Mouse (Mus musculus) myocyte (in vitro differentiated cells): Measurements from ENCODE around the gene Zfp956. TPM values are rescaled to one million over a fixed set of nuclear protein-coding genes. Genes with fewer than 3 reads are reported as not detected.

Experiments
- H3K27me3 ChIP-seq: one replicate; pipeline ENCODE4 v1.6.1; 2011; ENCODE audit not compliant: control insufficient read depth, insufficient read depth, insufficient read length
- H3K36me3 ChIP-seq: one replicate; pipeline ENCODE4 v1.6.1; 2011; ENCODE audit not compliant: control insufficient read depth, insufficient read depth
- H3K4me2 ChIP-seq: one replicate; pipeline ENCODE4 v1.6.1; 2011; ENCODE audit warnings: low read depth, control low read depth
- H3K4me3 ChIP-seq: one replicate; pipeline ENCODE4 v1.5.1; 2011; ENCODE audit warnings: mild to moderate bottlenecking, control low read depth, moderate library complexity
- H3K79me2 ChIP-seq: one replicate; pipeline ENCODE4 v1.6.1; 2011; ENCODE audit not compliant: control insufficient read depth, insufficient read depth
- H3ac ChIP-seq: one replicate; pipeline ENCODE4 v1.6.1; 2011; ENCODE audit not compliant: control insufficient read depth, insufficient read length
- CEBPB ChIP-seq: IDR thresholded peaks from 2 replicates; pipeline ENCODE4 v1.6.1; 2011; ENCODE audit warnings: mild to moderate bottlenecking, moderate library complexity; ENCODE audit not compliant: poor library complexity, insufficient read depth, severe bottlenecking
- E2F4 ChIP-seq: IDR thresholded peaks from one replicate; pipeline ENCODE4 v1.6.1; 2011; ENCODE audit warnings: mild to moderate bottlenecking, control low read depth, moderate library complexity; ENCODE audit not compliant: insufficient read depth
- MAX ChIP-seq: IDR thresholded peaks from one replicate; pipeline ENCODE4 v1.6.1; 2011; ENCODE audit warnings: low read depth, mild to moderate bottlenecking, control low read depth
- MYOD1 ChIP-seq, 3 experiments: IDR thresholded peaks; one replicate each; pipeline ENCODE4 v1.6.1; 2011; ENCODE audit warnings: control low read depth in 2 of 3, low read depth in 2 of 3, mild to moderate bottlenecking in 2 of 3, moderate library complexity in 1 of 3; ENCODE audit not compliant: insufficient read length in 2 of 3, control insufficient read depth in 1 of 3
- MYOG ChIP-seq, 3 experiments: IDR thresholded peaks; one replicate each; pipeline ENCODE4 v1.6.1; 2011; ENCODE audit warnings: control low read depth in 2 of 3, low read depth in 2 of 3, mild to moderate bottlenecking in 2 of 3; ENCODE audit not compliant: insufficient read length in 2 of 3, control insufficient read depth in 1 of 3, insufficient read depth in 1 of 3
- POLR2A ChIP-seq: IDR thresholded peaks from one replicate; pipeline ENCODE4 v1.6.1; 2011; ENCODE audit warnings: low read depth, mild to moderate bottlenecking, control low read depth, moderate library complexity; ENCODE audit not compliant: insufficient read length
- POLR2AphosphoS2 ChIP-seq: IDR thresholded peaks from one replicate; pipeline ENCODE4 v1.6.1; 2011; ENCODE audit warnings: low read depth, control low read depth; ENCODE audit not compliant: insufficient read length
- REST ChIP-seq: IDR thresholded peaks from one replicate; pipeline ENCODE4 v1.6.1; 2011; ENCODE audit warnings: mild to moderate bottlenecking, control low read depth, moderate library complexity; ENCODE audit not compliant: insufficient read depth, insufficient read length
- SRF ChIP-seq: IDR thresholded peaks from one replicate; pipeline ENCODE4 v1.6.1; 2011; ENCODE audit warnings: low read depth; ENCODE audit not compliant: control insufficient read depth, insufficient read length
- TCF12 ChIP-seq: IDR thresholded peaks from one replicate; pipeline ENCODE4 v1.6.1; 2011; ENCODE audit warnings: mild to moderate bottlenecking, control low read depth; ENCODE audit not compliant: poor library complexity, insufficient read depth, severe bottlenecking
- TCF3 ChIP-seq: IDR thresholded peaks from one replicate; pipeline ENCODE4 v1.6.1; 2011; ENCODE audit warnings: low read depth, control low read depth; ENCODE audit not compliant: insufficient read length
- USF1 ChIP-seq: IDR thresholded peaks from one replicate; pipeline ENCODE4 v1.6.1; 2011; ENCODE audit warnings: low read depth, mild to moderate bottlenecking, control low read depth, moderate library complexity
- polyA plus RNA-seq: library from polyadenylated mRNA; unstranded; fragments of >200 nt; fragmentation: generic; extraction: Trizol; gene quantifications from one replicate; pipeline ENCODE4 v1.2.1, GENCODE M21; 2012; ENCODE audit warnings: missing spikeins

Zfp956 gene
- polyA plus RNA-seq, 1 experiment: 1.5 TPM

- Histone ChIP-seq H3K4me2 (peak overlapping the region; percentile 72), H3K4me3 (peak overlapping the region; percentile 61)
- TF ChIP-seq POLR2A (no peak), MYOD1 (IDR thresholded peaks at IDR 0.05; ENCODE audit: control insufficient read depth in 1 of 3, insufficient read length in 2 of 3, low read depth in 2 of 3) (no peak), REST (no peak), POLR2AphosphoS2 (no peak), TCF12 (no peak), MYOG (IDR thresholded peaks at IDR 0.05; ENCODE audit: control insufficient read depth in 1 of 3, insufficient read depth in 1 of 3, insufficient read length in 2 of 3, low read depth in 2 of 3) (no peak), SRF (no peak), TCF3 (no peak), USF1 (no peak), CEBPB (no peak)
Observed at GRCm38 (mm10) chr6:47919646-47920446, 33.3 kb upstream of the Zfp956 start.

GRCm38 (mm10) chr6:47920447-47921340 is 32.5 kb upstream of the Zfp956 start, which contains the start of gene Zfp212:
TSS of gene Zfp212 (plus strand) at chr6:47920476.
- H3K27me3 ChIP-seq: no peaks in the 10 kb centered on the region
- TF ChIP-seq REST (no peak), POLR2AphosphoS2 (peak; percentile 94), POLR2A (peak; percentile 91), USF1 (no peak)
- H3K36me3 ChIP-seq: no peaks in the 10 kb centered on the region
- H3K4me2 ChIP-seq: peak within 1 kb of the TSS; percentile 78
- H3K79me2 ChIP-seq: peaks cover 50% of the 10 kb centered on the region
- H3ac ChIP-seq: peak within 1 kb of the TSS; percentile 79
- peak within 1 kb of the TSS; percentile 61 for H3K4me3 ChIP-seq

More at GRCm38 (mm10) chr6:47919646-47920446, 33.3 kb upstream of the Zfp956 start:
- Histone ChIP-seq H3K27me3 (no peaks in the 10 kb centered on the region), H3K79me2 (peaks cover 42% of the 10 kb centered on the region), H3ac (peak overlapping the region; percentile 79), H3K36me3 (no peaks in the 10 kb centered on the region)

- Histone ChIP-seq H3K4me3 (no peak overlapping the region), H3ac (no peak overlapping the region), H3K4me2 (no peak overlapping the region), H3K36me3 (no peaks in the 10 kb centered on the region), H3K79me2 (no peaks in the 10 kb centered on the region), H3K27me3 (no peaks in the 10 kb centered on the region)
- no peak for TF ChIP-seq USF1
- TF ChIP-seq MAX: no peak
- TF ChIP-seq MYOG (IDR thresholded peaks at IDR 0.05; ENCODE audit: control insufficient read depth in 1 of 3, insufficient read depth in 1 of 3, insufficient read length in 2 of 3, low read depth in 2 of 3): no peak
- TF ChIP-seq SRF: no peak
- no peak for TF ChIP-seq CEBPB
- TF ChIP-seq MYOD1 (IDR thresholded peaks at IDR 0.05; ENCODE audit: control insufficient read depth in 1 of 3, insufficient read length in 2 of 3, low read depth in 2 of 3): no peak
Observed at GRCm38 (mm10) chr6:47942461-47942860, 10.7 kb upstream of the Zfp956 start.

GRCm38 (mm10) chr6:47943021-47943691 is 10.0 kb upstream of the Zfp956 start:
- Histone ChIP-seq H3ac (no peak overlapping the region), H3K4me2 (no peak overlapping the region), H3K27me3 (no peaks in the 10 kb centered on the region), H3K79me2 (no peaks in the 10 kb centered on the region), H3K4me3 (no peak overlapping the region), H3K36me3 (no peaks in the 10 kb centered on the region)
- TF ChIP-seq POLR2AphosphoS2 (no peak), MAX (no peak), MYOG (IDR thresholded peaks at IDR 0.05; ENCODE audit: control insufficient read depth in 1 of 3, insufficient read depth in 1 of 3, insufficient read length in 2 of 3, low read depth in 2 of 3) (no peak), USF1 (no peak), REST (no peak), E2F4 (no peak), TCF3 (no peak), TCF12 (no peak), SRF (no peak), POLR2A (no peak), MYOD1 (IDR thresholded peaks at IDR 0.05; ENCODE audit: control insufficient read depth in 1 of 3, insufficient read length in 2 of 3, low read depth in 2 of 3) (no peak), CEBPB (no peak)
